Mouse (Mus musculus) cerebellum, adult (tissue): Measurements from ENCODE around the gene Gm17555.
"Not testable (repeated sequence)": the region's sequence is repeated elsewhere in the genome, so short reads cannot be mapped to it uniquely, and the experiment has no call there.

ENCODE experiments used
- ATAC-seq: cut with Nextera tagmentation; 2 replicates; pipeline ENCODE4 v1.9.2; 2017; ENCODE audit warnings: mild to moderate bottlenecking, moderate library complexity, mixed read lengths; ENCODE audit not compliant: insufficient number of reproducible peaks, low FRiP score, low TSS enrichment

The Gm17555 gene

GRCm38 (mm10) chr2:126214800-126215199 is at the start of gene Gm17555:
TSS of gene Gm17555 (plus strand) at chr2:126215100.
- ATAC-seq: not testable (repeated sequence)

GRCm38 (mm10) chr2:126165277-126166018 is 49.5 kb upstream of the Gm17555 start:
- no peak for ATAC-seq

GRCm38 (mm10) chr2:126166335-126166734 is 48.6 kb upstream of the Gm17555 start:
- no peak for ATAC-seq

GRCm38 (mm10) chr2:126166848-126167617 is 47.9 kb upstream of the Gm17555 start:
- no peak for ATAC-seq

GRCm38 (mm10) chr2:126171427-126171826 is 43.5 kb upstream of the Gm17555 start:
- ATAC-seq: no peak

GRCm38 (mm10) chr2:126191306-126191705 is 23.6 kb upstream of the Gm17555 start:
- no peak for ATAC-seq

- ATAC-seq: no peak
These were observed 22.8 kb upstream of the Gm17555 start for GRCm38 (mm10) chr2:126192129-126192528.

- ATAC-seq: no peak
These were observed 19.1 kb upstream of the Gm17555 start for GRCm38 (mm10) chr2:126195631-126196356.

GRCm38 (mm10) chr2:126198971-126199370 is 15.9 kb upstream of the Gm17555 start:
- no peak for ATAC-seq

- no peak for ATAC-seq
These were observed 3.8 kb upstream of the Gm17555 start for GRCm38 (mm10) chr2:126211011-126211680.

- no peak for ATAC-seq
These were observed 12.7 kb downstream of the Gm17555 start for GRCm38 (mm10) chr2:126227581-126227980.

- no peak for ATAC-seq
These were observed 16.8 kb downstream of the Gm17555 start for GRCm38 (mm10) chr2:126231731-126232130.

- ATAC-seq: no peak
These were observed 22.0 kb downstream of the Gm17555 start for GRCm38 (mm10) chr2:126236905-126237304.

GRCm38 (mm10) chr2:126245446-126245845 is 30.5 kb downstream of the Gm17555 start:
- ATAC-seq: no peak

GRCm38 (mm10) chr2:126248536-126248935 is 33.6 kb downstream of the Gm17555 start:
- ATAC-seq: no peak

GRCm38 (mm10) chr2:126252211-126252610 is 37.3 kb downstream of the Gm17555 start:
- ATAC-seq: no peak
